Mouse (Mus musculus): ENCODE measurements around the gene Zfp780b.
"Not testable (repeated sequence)": the region's sequence is repeated elsewhere in the genome, so short reads cannot be mapped to it uniquely, and the experiment has no call there.

The Zfp780b gene

DNA sequence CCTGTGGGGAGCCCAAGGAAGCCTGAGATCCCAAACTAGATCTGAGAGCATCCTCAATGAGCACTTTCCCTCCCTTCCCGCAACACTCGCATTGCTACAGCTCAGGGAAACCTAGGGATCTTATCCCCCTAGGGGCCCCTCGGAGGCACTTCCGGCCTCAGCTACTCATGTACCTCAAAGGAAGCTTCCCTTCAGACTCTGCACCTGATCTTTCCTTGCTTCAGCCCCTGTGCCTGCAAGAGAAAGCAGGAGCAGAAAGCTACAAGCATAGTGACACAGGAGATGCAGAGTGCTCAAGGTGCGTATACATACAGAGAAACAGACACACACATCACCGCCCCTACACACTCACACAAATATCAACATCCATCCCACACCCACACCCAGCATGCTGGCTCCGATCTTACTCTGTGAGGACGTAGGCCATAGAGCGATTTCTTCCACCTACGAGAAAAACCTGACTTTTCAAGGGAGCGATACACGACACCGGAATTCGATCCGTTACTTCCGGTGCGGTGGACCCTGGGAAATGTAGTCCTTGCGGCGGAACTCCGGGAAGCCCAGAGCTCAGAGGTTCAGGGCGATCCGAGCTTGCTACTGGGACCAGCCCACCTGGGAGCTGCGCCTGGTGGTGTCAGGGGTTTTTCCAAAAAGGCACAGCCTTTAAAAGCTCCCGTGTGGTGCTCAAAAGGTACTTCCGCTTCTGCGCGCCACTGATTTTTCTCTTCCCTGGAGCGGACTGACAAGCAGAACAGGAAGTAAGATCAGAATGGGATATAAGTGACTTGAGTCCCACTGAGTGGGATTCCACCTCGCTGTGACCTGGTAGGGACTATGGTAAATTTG, at the start of gene Zfp780b:
Gene Zfp780b, minus strand, starts transcription at position 489 of the 846 bp plus-strand sequence.
- peak; percentile 79 for DNase-seq (ENCODE audit: low read depth)

GRCm38 (mm10) chr7:28014445-28014810, 35.5 kb upstream of the Zfp780b start:
- no peak for DNase-seq (ENCODE audit: low read depth)

- peak; percentile 70 for DNase-seq (ENCODE audit: low read depth)
These were observed 34.8 kb upstream of the Zfp780b start, which contains the start of gene Zfp850 for GRCm38 (mm10) chr7:28013549-28014444. TSS of gene Zfp850 (minus strand) at chr7:28014115.

GRCm38 (mm10) chr7:28010271-28010670, 31.3 kb upstream of the Zfp780b start:
- DNase-seq (ENCODE audit: low read depth), result no peak

DNA sequence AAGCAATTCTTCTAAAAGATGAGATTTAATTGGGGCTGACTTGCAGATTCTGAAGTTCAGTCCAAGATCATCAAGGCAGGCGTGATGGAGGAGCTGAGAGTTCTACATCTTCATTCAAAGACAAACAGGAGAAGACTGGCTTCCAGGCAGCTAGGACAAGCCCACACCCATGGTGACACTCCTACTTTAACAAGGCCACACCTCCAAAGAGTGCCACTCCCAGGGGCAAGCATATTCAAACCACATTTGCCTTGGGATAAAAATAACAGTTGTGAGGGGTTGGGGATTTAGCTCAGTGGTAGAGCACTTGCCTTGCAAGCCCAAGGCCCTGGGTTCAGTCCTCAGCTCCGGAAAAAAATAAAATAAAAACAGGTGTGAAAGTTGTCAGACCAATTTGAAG, 3.2 kb upstream of the Zfp780b start:
- no peak for DNase-seq (ENCODE audit: low read depth)

DNA sequence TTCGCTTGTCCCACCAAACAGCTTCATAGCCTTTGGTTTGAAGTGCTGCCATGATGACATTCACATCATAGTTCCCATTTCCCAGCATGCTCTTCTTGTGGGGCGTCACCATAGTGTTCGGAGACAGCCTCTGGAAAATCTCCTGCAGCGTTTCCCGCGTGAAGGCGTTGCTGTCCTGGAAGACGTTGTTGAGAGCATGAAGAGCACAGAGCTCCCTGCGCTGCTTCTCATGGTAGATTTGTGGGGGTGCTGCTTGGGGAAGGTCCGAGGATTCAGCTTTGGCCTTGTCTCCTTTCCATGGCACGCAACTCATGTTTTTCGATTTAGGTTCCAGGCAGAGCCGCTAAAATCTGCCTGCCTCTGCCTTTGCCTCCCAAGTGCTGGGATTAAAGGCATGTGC, 29.5 kb downstream of the Zfp780b start:
- not testable (repeated sequence) for DNase-seq (ENCODE audit: low read depth)

GRCm38 (mm10) chr7:27941869-27942268, 37.1 kb downstream of the Zfp780b start:
- peak; percentile 71 for DNase-seq (ENCODE audit: low read depth)

DNA sequence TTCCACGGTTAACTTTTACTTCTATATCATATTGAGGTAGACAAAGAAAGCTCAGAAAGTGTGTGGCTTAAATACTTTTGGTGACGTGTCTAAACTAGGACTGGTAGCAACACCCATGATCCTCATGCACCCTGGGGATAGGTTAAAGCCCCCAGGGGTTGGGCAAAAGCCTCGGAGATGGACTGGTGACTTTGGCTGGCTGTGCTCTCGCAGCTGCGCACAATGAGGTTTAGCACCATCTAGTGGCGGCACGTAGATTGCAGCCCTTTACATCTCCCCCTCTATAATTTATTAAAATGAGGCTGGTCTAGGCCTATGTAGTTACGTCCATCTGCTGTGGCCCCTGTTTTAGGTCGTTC, 45.2 kb downstream of the Zfp780b start:
- DNase-seq (ENCODE audit: low read depth), result not testable (repeated sequence)

GRCm38 (mm10) chr7:27933050-27933799, 45.7 kb downstream of the Zfp780b start:
- peak; percentile 83 for DNase-seq (ENCODE audit: low read depth)

GRCm38 (mm10) chr7:27928818-27929695, 49.9 kb downstream of the Zfp780b start, which contains the start of gene Zfp974:
TSS of gene Zfp974 (minus strand) at chr7:27929460.
- DNase-seq (ENCODE audit: low read depth), result peak; percentile 81

GRCm38 (mm10) chr7:27927041-27927440, 51.9 kb downstream of the Zfp780b start:
- DNase-seq (ENCODE audit: low read depth), result peak; percentile 39

- not testable (repeated sequence) for DNase-seq (ENCODE audit: low read depth)
These were observed 68.0 kb downstream of the Zfp780b start for GRCm38 (mm10) chr7:27910952-27911351.
